Mouse (Mus musculus) neural tube, embryonic 15.5 days (tissue): ENCODE measurements around the gene Tmem62. TPM values are rescaled to one million over a fixed set of nuclear protein-coding genes. Genes with fewer than 3 reads are reported as not detected.
"Not testable (repeated sequence)": the region's sequence is repeated elsewhere in the genome, so short reads cannot be mapped to it uniquely, and the experiment has no call there.

ENCODE experiments used
- ATAC-seq: fragments of 200-750 bp; cut with Nextera tagmentation; 2 replicates; pipeline ENCODE4 v1.8.0; 2017; ENCODE audit warnings: mild to moderate bottlenecking, moderate TSS enrichment, moderate library complexity; ENCODE audit not compliant: low FRiP score
- H3K27ac ChIP-seq: fragments of 300-500 bp; sonication (generic); replicated peaks from 2 replicates; pipeline ENCODE4 v1.5.1; 2015; ENCODE audit warnings: mild to moderate bottlenecking, inconsistent platforms
- H3K27me3 ChIP-seq: fragments of 300-500 bp; sonication (generic); replicated peaks from 2 replicates; pipeline ENCODE4 v1.6.1; 2015; ENCODE audit warnings: inconsistent platforms
- H3K36me3 ChIP-seq: fragments of 300-500 bp; sonication (generic); 2 replicates; pipeline ENCODE4 v1.6.1; 2015; ENCODE audit warnings: inconsistent platforms
- H3K4me1 ChIP-seq: fragments of 300-500 bp; sonication (generic); 2 replicates; pipeline ENCODE4 v1.6.1; 2015; ENCODE audit warnings: inconsistent platforms
- H3K4me2 ChIP-seq: fragments of 300-500 bp; sonication (generic); 2 replicates; pipeline ENCODE4 v1.6.1; 2015; ENCODE audit warnings: inconsistent platforms, mild to moderate bottlenecking, moderate library complexity
- H3K4me3 ChIP-seq: fragments of 300-500 bp; sonication (generic); replicated peaks from 2 replicates; pipeline ENCODE4 v1.5.1; 2015; ENCODE audit warnings: mild to moderate bottlenecking, inconsistent platforms
- H3K9ac ChIP-seq: fragments of 300-500 bp; sonication (generic); replicated peaks from 2 replicates; pipeline ENCODE4 v1.6.1; 2015; ENCODE audit warnings: mild to moderate bottlenecking, inconsistent platforms
- H3K9me3 ChIP-seq: fragments of 300-500 bp; sonication (generic); replicated peaks from 2 replicates; pipeline ENCODE4 v1.6.1; 2016; ENCODE audit warnings: inconsistent platforms
- WGBS: fragments of 180-500 bp; shearing (Covaris S2); methylation state at CpG from one replicate; pipeline ENCODE4 v1.1.7; 2015; ENCODE audit warnings: mixed read lengths; 5-methylcytosine and 5-hydroxymethylcytosine counted together
- microRNA-seq: library from miRNA; unstranded; fragments of <30 nt; microRNA quantifications from one replicate; pipeline ENCODE4, GENCODE M21; 2017
- polyA plus RNA-seq: library from polyadenylated mRNA; unstranded; fragments of >200 nt; fragmentation: Nextera tagmentation; extraction: Ambion mirVana; gene quantifications from 2 replicates; pipeline ENCODE4 v1.2.1, GENCODE M21; 2015

Tmem62 gene
- polyA plus RNA-seq, 1 experiment from 2014 or later, result 15.0 TPM

DNA sequence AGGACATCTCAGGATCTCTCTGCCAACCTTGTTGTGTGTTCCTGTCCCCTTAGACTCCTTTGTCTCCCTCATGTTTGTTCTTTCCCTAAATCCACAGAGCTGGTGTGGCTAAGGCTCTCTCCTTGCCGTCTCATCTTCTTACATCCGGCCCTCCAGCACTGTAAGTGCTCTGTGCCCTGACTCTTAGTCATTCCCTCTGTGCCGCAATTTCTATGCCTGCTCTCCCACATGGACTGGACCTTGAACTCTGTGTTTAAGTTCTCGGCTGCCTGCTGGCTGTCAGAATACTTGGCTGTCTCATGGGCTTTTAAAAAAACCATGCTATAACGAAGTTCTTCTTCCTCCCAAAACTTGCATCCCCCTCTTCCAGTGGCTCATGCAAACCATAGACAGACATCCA is 46.1 kb downstream of the Tmem62 start:
- H3K9ac ChIP-seq, result no peak overlapping the region
- H3K27me3 ChIP-seq, result no peaks in the 10 kb centered on the region
- H3K4me3 ChIP-seq, result no peak overlapping the region
- WGBS, result 67% methylated on average over 5 of the region's 5 CpGs
- no peaks in the 10 kb centered on the region for H3K4me1 ChIP-seq
- H3K27ac ChIP-seq, result no peak overlapping the region
- H3K9me3 ChIP-seq, result no peaks in the 10 kb centered on the region
- no peak for ATAC-seq
- peaks cover 1% of the 10 kb centered on the region for H3K36me3 ChIP-seq
- H3K4me2 ChIP-seq, result no peak overlapping the region

GRCm38 (mm10) chr2:121036733-121037341 is 60.0 kb downstream of the Tmem62 start, which contains the start of gene Epb42:
Epb42 (minus strand) TSS chr2:121037072.
- no peaks in the 10 kb centered on the region for H3K9me3 ChIP-seq

DNA sequence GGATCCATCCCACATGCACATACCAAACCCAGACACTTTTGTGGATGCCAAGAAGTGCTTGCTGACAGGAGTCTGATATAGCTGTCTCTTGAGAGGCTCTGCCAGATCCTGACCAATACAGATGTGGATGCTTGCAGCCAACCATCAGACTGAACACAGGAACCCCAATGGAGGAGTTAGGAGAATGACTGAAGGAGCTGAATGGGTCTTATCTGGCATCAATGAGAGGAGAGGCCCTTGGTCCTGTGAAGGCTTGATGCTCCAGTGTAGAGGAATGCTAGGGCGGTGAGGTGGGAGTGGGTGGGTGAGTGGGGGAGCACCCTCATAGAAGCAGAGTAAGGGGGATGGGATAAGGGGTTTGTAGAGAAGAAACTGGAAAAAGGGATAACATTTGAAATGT is 62.0 kb downstream of the Tmem62 start:
- H3K27me3 ChIP-seq, H3K27ac ChIP-seq, H3K9me3 ChIP-seq, H3K4me2 ChIP-seq, H3K36me3 ChIP-seq, H3K4me3 ChIP-seq, ATAC-seq, H3K4me1 ChIP-seq, H3K9ac ChIP-seq: not testable (repeated sequence)
- WGBS, result 100% methylated on average over 1 of the region's 1 CpGs

More at GRCm38 (mm10) chr2:121036733-121037341, 60.0 kb downstream of the Tmem62 start, which contains the start of gene Epb42:
- WGBS, result 80% methylated on average over 5 of the region's 5 CpGs
- no peaks in the 10 kb centered on the region for H3K4me1 ChIP-seq
- H3K9ac ChIP-seq, result no peak within 1 kb of the TSS
- no peak within 1 kb of the TSS for H3K4me3 ChIP-seq
- no peak within 1 kb of the TSS for H3K4me2 ChIP-seq
- ATAC-seq, result no peak
- no peak within 1 kb of the TSS for H3K27ac ChIP-seq
- no peaks in the 10 kb centered on the region for H3K36me3 ChIP-seq
- no peaks in the 10 kb centered on the region for H3K27me3 ChIP-seq

DNA sequence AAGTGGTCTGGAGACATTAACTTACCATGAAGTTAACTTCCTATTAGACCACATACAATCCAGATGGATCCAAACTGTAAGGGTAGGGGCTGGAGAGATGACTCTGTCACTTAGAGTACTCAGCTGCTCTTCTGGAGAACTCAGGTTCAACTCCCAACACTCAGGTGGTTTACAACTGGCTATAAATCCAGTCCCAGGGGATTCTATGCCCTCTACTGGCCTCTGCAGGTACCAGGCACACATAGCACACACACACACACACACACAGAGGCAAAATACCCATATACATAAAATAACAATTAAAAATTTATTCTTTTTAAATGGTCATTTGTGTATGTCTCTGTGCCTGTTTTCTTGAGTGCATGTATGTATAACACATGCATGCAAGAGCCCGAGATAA is 62.6 kb downstream of the Tmem62 start:
- ATAC-seq, result no peak
- H3K4me3 ChIP-seq, result no peak overlapping the region
- H3K27me3 ChIP-seq, result no peaks in the 10 kb centered on the region
- H3K9ac ChIP-seq, result no peak overlapping the region
- H3K4me2 ChIP-seq, result no peak overlapping the region
- H3K4me1 ChIP-seq, result no peaks in the 10 kb centered on the region
- no peak overlapping the region for H3K27ac ChIP-seq
- H3K36me3 ChIP-seq, result no peaks in the 10 kb centered on the region
- H3K9me3 ChIP-seq, result no peaks in the 10 kb centered on the region
- 89% methylated on average over 1 of the region's 1 CpGs for WGBS

DNA sequence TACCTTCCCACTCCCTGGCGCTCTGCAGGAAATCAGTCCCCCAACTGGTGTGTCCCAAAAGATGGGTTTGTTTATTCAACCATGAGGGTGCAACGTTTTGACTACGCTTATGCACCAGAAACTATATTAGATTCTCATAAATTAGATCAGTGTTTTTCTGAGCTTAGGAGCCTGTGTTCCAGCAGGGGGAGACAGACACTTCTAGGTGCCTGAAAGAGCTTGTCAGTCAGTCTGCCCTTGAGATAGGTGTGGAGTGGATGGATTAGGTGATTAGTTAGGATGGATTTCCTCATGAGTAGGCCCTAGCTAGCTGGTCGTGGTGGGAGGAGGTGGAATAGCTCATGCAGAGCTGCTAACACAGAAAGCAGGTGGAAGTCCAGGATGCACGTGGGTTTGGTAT is 64.3 kb downstream of the Tmem62 start:
- H3K4me2 ChIP-seq, result no peak overlapping the region
- H3K9ac ChIP-seq, result no peak overlapping the region
- no peak overlapping the region for H3K27ac ChIP-seq
- no peak for ATAC-seq
- H3K4me3 ChIP-seq, result no peak overlapping the region
- no peaks in the 10 kb centered on the region for H3K36me3 ChIP-seq
- 45% methylated on average over 5 of the region's 5 CpGs for WGBS
- no peaks in the 10 kb centered on the region for H3K27me3 ChIP-seq
- no peaks in the 10 kb centered on the region for H3K4me1 ChIP-seq
- no peaks in the 10 kb centered on the region for H3K9me3 ChIP-seq

DNA sequence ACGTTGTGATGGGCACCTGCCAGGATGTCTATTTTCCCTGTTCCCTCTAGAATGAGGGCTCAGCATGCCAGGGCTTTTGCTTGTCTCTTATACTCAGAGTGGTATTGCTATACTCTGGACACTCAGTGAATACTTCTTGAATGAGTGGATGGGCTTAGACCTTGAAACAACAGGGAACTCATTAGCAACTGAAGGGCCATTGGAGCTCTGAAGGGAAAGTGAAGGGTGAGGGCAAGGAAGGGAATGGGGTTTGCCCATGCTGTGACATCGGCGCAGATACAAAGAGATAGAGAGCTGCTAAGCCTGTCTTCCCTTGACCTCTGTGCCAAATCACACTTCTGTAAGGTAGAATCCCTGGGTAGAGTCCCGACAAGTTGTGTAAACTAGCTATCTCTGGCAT is 68.8 kb downstream of the Tmem62 start:
- Histone ChIP-seq H3K27ac (no peak overlapping the region), H3K4me1 (no peaks in the 10 kb centered on the region), H3K27me3 (no peaks in the 10 kb centered on the region), H3K4me3 (no peak overlapping the region), H3K36me3 (no peaks in the 10 kb centered on the region), H3K4me2 (no peak overlapping the region), H3K9me3 (no peaks in the 10 kb centered on the region), H3K9ac (no peak overlapping the region)
- WGBS, result 81% methylated on average over 4 of the region's 4 CpGs
- no peak for ATAC-seq

GRCm38 (mm10) chr2:121052176-121052575 is 75.4 kb downstream of the Tmem62 start:
- H3K36me3 ChIP-seq, result no peaks in the 10 kb centered on the region
- H3K9me3 ChIP-seq, result no peaks in the 10 kb centered on the region
- H3K27me3 ChIP-seq, result no peaks in the 10 kb centered on the region
- no peaks in the 10 kb centered on the region for H3K4me1 ChIP-seq
- no peak overlapping the region for H3K9ac ChIP-seq
- WGBS, result 92% methylated on average over 5 of the region's 5 CpGs
- H3K4me2 ChIP-seq, result no peak overlapping the region
- no peak overlapping the region for H3K4me3 ChIP-seq
- no peak overlapping the region for H3K27ac ChIP-seq
- ATAC-seq, result no peak

- no peak overlapping the region for H3K27ac ChIP-seq
- WGBS, result 81% methylated on average over 2 of the region's 2 CpGs
These were observed 77.2 kb downstream of the Tmem62 start for GRCm38 (mm10) chr2:121054060-121054459.

GRCm38 (mm10) chr2:121055915-121056314 is 79.1 kb downstream of the Tmem62 start:
- Histone ChIP-seq H3K4me1 (no peaks in the 10 kb centered on the region), H3K9ac (no peak overlapping the region), H3K9me3 (no peaks in the 10 kb centered on the region), H3K27me3 (no peaks in the 10 kb centered on the region), H3K27ac (no peak overlapping the region), H3K36me3 (no peaks in the 10 kb centered on the region), H3K4me2 (no peak overlapping the region), H3K4me3 (no peak overlapping the region)
- ATAC-seq, result no peak
- WGBS, result 84% methylated on average over 6 of the region's 6 CpGs

More at GRCm38 (mm10) chr2:121054060-121054459, 77.2 kb downstream of the Tmem62 start:
- Histone ChIP-seq H3K4me3 (no peak overlapping the region), H3K36me3 (no peaks in the 10 kb centered on the region), H3K27me3 (no peaks in the 10 kb centered on the region), H3K4me1 (no peaks in the 10 kb centered on the region), H3K4me2 (no peak overlapping the region), H3K9me3 (no peaks in the 10 kb centered on the region), H3K9ac (no peak overlapping the region)
- no peak for ATAC-seq

Small RNAs within 50 kb of the gene (microRNA-seq; reads per million reads assigned to microRNA genes)
- gene Gm44325, result not detected

Other genes starting within 250 kb of the Tmem62 start
- gene Cdan1, start 126.9 kb upstream of the Tmem62 start, polyA plus RNA-seq, result 5.7 and 6.3 TPM in 2 replicates
- gene Ttbk2, start 126.4 kb upstream of the Tmem62 start, polyA plus RNA-seq, result 10.5 and 13.3 TPM in 2 replicates
- gene Ubr1, start 6.3 kb upstream of the Tmem62 start, polyA plus RNA-seq, result 29.7 and 33.0 TPM in 2 replicates
- 78.0 and 81.7 TPM in 2 replicates for gene Ccndbp1, start 31.4 kb downstream of the Tmem62 start, polyA plus RNA-seq
- 0.37 and 0.75 TPM in 2 replicates for gene Epb42, start 60.1 kb downstream of the Tmem62 start, polyA plus RNA-seq
- gene Tgm5, start 108.8 kb downstream of the Tmem62 start, polyA plus RNA-seq, result 0.09 and 0.14 TPM in 2 replicates
- gene Tgm7, start 132.8 kb downstream of the Tmem62 start, polyA plus RNA-seq, result 0.13 TPM in 1 of 2 replicates, not detected in the other
- gene Adal, start 163.4 kb downstream of the Tmem62 start, polyA plus RNA-seq, result 27.1 and 27.6 TPM in 2 replicates
- gene Lcmt2, start 163.6 kb downstream of the Tmem62 start, polyA plus RNA-seq, result 18.9 and 21.5 TPM in 2 replicates
- 45.2 and 47.2 TPM in 2 replicates for gene Tubgcp4, start 193.6 kb downstream of the Tmem62 start, polyA plus RNA-seq
- gene Zscan29, start 194.1 kb downstream of the Tmem62 start, polyA plus RNA-seq, result 6.0 and 6.8 TPM in 2 replicates